Mouse (Mus musculus) MEL (cell line): Measurements from ENCODE around the gene Lonp2. TPM values are rescaled to one million over a fixed set of nuclear protein-coding genes. Genes with fewer than 3 reads are reported as not detected.
A peak's percentile ranks its signal among the peaks of the same experiment; 100 is the strongest.

Source experiments
- DNase-seq: peaks from one replicate; pipeline ENCODE4 v3.0.0; 2011; ENCODE audit warnings: low read depth, low spot score
- H3K27ac ChIP-seq: 2 replicates; pipeline ENCODE4 v1.5.1; 2012; ENCODE audit warnings: low read depth, mild to moderate bottlenecking, control low read depth, low read length, moderate library complexity; ENCODE audit not compliant: control insufficient read depth
- H3K27me3 ChIP-seq, 2 experiments: fragments of 150-350 bp in 1 of 2; sonication (generic) in 1 of 2; 2 replicates each; pipeline ENCODE4 v1.6.1; 2012; ENCODE audit warnings: low read length in 2 of 2, mild to moderate bottlenecking in 2 of 2, improper control_type of control experiment in 1 of 2, moderate library complexity in 1 of 2; ENCODE audit not compliant: insufficient read depth in 2 of 2, control insufficient read depth in 1 of 2
- H3K36me3 ChIP-seq, 2 experiments: 2 replicates each; pipeline ENCODE4 v1.6.1; 2012 to 2014; ENCODE audit warnings: low read length in 2 of 2, improper control_type of control experiment in 1 of 2, inconsistent platforms in 1 of 2, mild to moderate bottlenecking in 1 of 2; ENCODE audit not compliant: insufficient read depth in 2 of 2, control insufficient read depth in 1 of 2
- H3K4me1 ChIP-seq, 2 experiments: fragments of 150-350 bp in 1 of 2; sonication (generic) in 1 of 2; 2 replicates each; pipeline ENCODE4 v1.6.1; 2012; ENCODE audit warnings: low read length in 2 of 2, improper control_type of control experiment in 1 of 2, mild to moderate bottlenecking in 1 of 2; ENCODE audit not compliant: insufficient read depth in 2 of 2, control insufficient read depth in 1 of 2
- H3K4me3 ChIP-seq, 2 experiments: fragments of 150-350 bp in 1 of 2; sonication (generic) in 1 of 2; 2 replicates each; pipeline ENCODE4 v1.5.1; 2012; ENCODE audit warnings: low read depth in 2 of 2, low read length in 2 of 2, mild to moderate bottlenecking in 2 of 2, moderate library complexity in 2 of 2, control low read depth in 1 of 2, improper control_type of control experiment in 1 of 2; ENCODE audit not compliant: control insufficient read depth in 1 of 2, insufficient read depth in 1 of 2
- H3K79me2 ChIP-seq: 2 replicates; pipeline ENCODE4 v1.6.1; 2012; ENCODE audit warnings: mild to moderate bottlenecking, low read length, moderate library complexity; ENCODE audit not compliant: control insufficient read depth, poor library complexity, insufficient read depth
- H3K9ac ChIP-seq: 2 replicates; pipeline ENCODE4 v1.6.1; 2012; ENCODE audit warnings: low read depth, mild to moderate bottlenecking, control low read depth, low read length, moderate library complexity; ENCODE audit not compliant: control insufficient read depth, poor library complexity, severe bottlenecking
- H3K9me3 ChIP-seq: fragments of 150-350 bp; sonication (generic); replicated peaks from 2 replicates; pipeline ENCODE4 v1.6.1; 2012; ENCODE audit warnings: mild to moderate bottlenecking, low read length, improper control_type of control experiment, moderate library complexity; ENCODE audit not compliant: insufficient read depth
- CHD2 ChIP-seq: IDR thresholded peaks from 2 replicates; pipeline ENCODE4 v1.6.1; 2011; ENCODE audit warnings: low read length, improper control_type of control experiment
- E2F4 ChIP-seq: IDR thresholded peaks from 2 replicates; pipeline ENCODE4 v1.6.1; 2011; ENCODE audit warnings: low read depth, low read length, improper control_type of control experiment, borderline replicate concordance
- EP300 ChIP-seq, 2 experiments: IDR thresholded peaks; 2 replicates each; pipeline ENCODE4 v1.6.1; 2011; ENCODE audit warnings: improper control_type of control experiment in 2 of 2, low read length in 2 of 2, low read depth in 1 of 2, mild to moderate bottlenecking in 1 of 2
- GATA1 ChIP-seq: IDR thresholded peaks from 2 replicates; pipeline ENCODE4 v1.6.1; 2011; ENCODE audit warnings: low read depth, low read length, improper control_type of control experiment
- JUND ChIP-seq: IDR thresholded peaks from 2 replicates; pipeline ENCODE4 v1.6.1; 2011; ENCODE audit warnings: low read depth, mild to moderate bottlenecking, improper control_type of control experiment, low read length
- KAT2A ChIP-seq: conservative IDR thresholded peaks from 2 replicates; pipeline ENCODE4 v1.6.1; 2012; ENCODE audit warnings: low read depth, low read length, improper control_type of control experiment, inconsistent platforms
- MAZ ChIP-seq: IDR thresholded peaks from 2 replicates; pipeline ENCODE4 v1.6.1; 2012; ENCODE audit warnings: low read depth, mild to moderate bottlenecking, inconsistent platforms, low read length, improper control_type of control experiment
- MYC ChIP-seq: IDR thresholded peaks from 2 replicates; pipeline ENCODE4 v1.6.1; 2011; ENCODE audit warnings: low read depth, mild to moderate bottlenecking, low read length, improper control_type of control experiment, moderate library complexity
- NELFE ChIP-seq: IDR thresholded peaks from 2 replicates; pipeline ENCODE4 v1.6.1; 2011; ENCODE audit warnings: low read depth, low read length, improper control_type of control experiment
- POLR2A ChIP-seq, 2 experiments: IDR thresholded peaks; 2 replicates each; pipeline ENCODE4 v1.6.1; 2011 to 2012; ENCODE audit warnings: low read length in 2 of 2, mild to moderate bottlenecking in 2 of 2, control low read depth in 1 of 2, improper control_type of control experiment in 1 of 2, low read depth in 1 of 2, moderate library complexity in 1 of 2; ENCODE audit not compliant: control insufficient read depth in 1 of 2, insufficient read depth in 1 of 2, poor library complexity in 1 of 2
- POLR2AphosphoS5 ChIP-seq: IDR thresholded peaks from 2 replicates; pipeline ENCODE4 v1.6.1; 2012; ENCODE audit warnings: low read depth, borderline replicate concordance, mild to moderate bottlenecking, inconsistent platforms, low read length, moderate library complexity, mixed read lengths
- TCF12 ChIP-seq: IDR thresholded peaks from 2 replicates; pipeline ENCODE4 v1.6.1; 2014; ENCODE audit warnings: low read depth, mild to moderate bottlenecking, inconsistent platforms, low read length, improper control_type of control experiment, moderate library complexity
- USF1 ChIP-seq: IDR thresholded peaks from 2 replicates; pipeline ENCODE4 v1.6.1; 2014; ENCODE audit warnings: low read depth, mild to moderate bottlenecking, inconsistent platforms, low read length, improper control_type of control experiment, moderate library complexity
- ZKSCAN1 ChIP-seq: IDR thresholded peaks from 2 replicates; pipeline ENCODE4 v1.6.1; 2012; ENCODE audit warnings: low read depth, mild to moderate bottlenecking, inconsistent platforms, low read length, improper control_type of control experiment, moderate library complexity
- polyA plus RNA-seq, 2 experiments: library from polyadenylated mRNA; stranded (reverse) in 1 of 2; unstranded in 1 of 2; fragments of >175 nt in 1 of 2; fragments of >200 nt in 1 of 2; gene quantifications; 2 replicates each; pipeline versions ENCODE4 v1.2.1 to v1.2.4; 2012; ENCODE audit warnings: low replicate concordance in 2 of 2, low read depth in 1 of 2; ENCODE audit not compliant: insufficient read length in 2 of 2, insufficient read depth in 1 of 2, missing spikeins in 1 of 2
- total RNA-seq: library from RNA; depleted of rRNA; stranded (reverse); fragments of 300-350 nt; gene quantifications from 2 replicates; pipeline ENCODE4 v1.2.3, GENCODE M21; 2012

The Lonp2 gene
- total and polyA plus RNA-seq, 3 experiments: 26.6 to 31.2 TPM; not detected in 1

DNA sequence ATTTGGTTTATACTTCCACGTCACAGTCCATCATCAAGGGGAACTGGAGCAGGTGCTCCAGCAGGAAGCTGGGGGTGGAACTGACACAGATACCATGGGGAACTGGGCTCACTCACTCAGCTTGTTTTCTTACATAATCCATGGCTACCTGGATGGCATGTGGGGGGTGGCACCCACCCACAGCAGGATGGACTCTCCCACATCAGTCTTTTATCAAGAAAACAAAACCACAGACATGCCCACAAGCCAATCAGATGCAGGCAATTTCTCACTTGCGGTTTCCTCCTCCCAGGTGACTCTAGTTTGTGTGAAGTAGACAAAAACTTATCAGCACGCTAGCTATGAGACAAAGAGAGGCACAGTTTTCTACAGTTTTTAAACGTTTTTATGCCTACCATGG is 84.0 kb downstream of the Lonp2 start (continued):
- TF ChIP-seq USF1 (peak; percentile 42), JUND (0 out of 2 replicates have a peak, but pooled peaks have one; percentile 58)

DNA sequence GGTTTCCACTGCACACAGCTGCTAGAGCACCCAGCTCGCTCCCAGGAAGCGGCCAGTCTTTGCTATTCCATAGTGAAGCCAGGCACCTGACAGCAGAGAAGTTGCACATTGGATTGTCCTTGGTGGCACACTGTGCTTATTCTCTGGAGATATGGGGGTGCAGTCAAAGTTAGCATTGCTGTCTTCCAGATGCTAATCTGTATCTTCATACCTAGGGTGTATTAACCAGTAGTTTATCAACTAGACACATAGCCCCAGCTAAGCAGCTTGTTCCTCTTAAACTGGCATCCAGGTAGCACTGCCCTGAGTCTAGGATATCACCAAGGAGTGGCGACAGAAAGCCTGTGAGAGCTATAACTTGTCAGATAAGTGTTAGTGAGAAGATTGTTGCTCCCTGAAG is 88.8 kb downstream of the Lonp2 start:
- no peak overlapping the region for H3K27ac ChIP-seq

DNA sequence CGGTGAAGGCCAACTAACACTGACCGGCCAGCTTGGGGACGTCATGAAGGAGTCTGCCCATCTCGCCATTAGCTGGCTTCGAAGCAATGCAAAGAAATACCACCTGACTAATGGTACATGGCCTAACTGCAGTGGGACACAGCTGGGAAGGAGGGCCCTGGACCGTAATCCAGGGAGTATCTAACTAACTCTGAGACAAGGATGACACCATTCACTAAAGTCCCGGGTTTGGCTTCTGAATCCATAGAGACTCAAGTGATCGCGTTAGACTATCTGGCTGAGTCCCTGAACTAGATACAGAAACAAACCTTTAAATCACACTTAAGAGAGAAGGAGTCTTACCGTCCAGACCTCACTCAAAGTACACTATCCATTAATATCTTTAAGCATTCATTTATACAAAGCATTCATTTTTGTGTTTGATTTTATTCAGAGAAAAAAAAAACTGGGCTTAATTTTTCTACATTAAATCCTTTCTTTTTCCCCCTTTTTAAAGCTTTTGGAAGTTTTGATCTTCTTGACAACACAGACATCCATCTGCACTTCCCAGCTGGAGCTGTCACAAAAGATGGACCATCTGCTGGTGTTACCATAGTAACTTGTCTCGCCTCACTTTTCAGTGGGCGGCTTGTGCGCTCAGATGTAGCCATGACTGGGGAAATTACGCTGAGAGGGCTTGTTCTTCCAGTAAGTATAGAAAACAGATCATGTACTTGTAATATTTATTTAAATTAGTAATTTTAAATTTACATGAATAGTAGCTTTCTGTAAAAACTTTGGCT is 89.8 kb downstream of the Lonp2 start:
- Histone ChIP-seq H3K4me3 (no peak overlapping the region), H3K27me3 (no peaks in the 10 kb centered on the region), H3K27ac (no peak overlapping the region), H3K9me3 (no peaks in the 10 kb centered on the region), H3K36me3 (peaks cover 4 to 13% of the 10 kb centered on the region in 2 experiments), H3K9ac (no peak overlapping the region), H3K79me2 (no peaks in the 10 kb centered on the region), H3K4me1 (peaks cover 3 to 12% of the 10 kb centered on the region in 2 experiments)
- TF ChIP-seq MYC (no peak), POLR2A (IDR thresholded peaks at IDR 0.05; ENCODE audit: control insufficient read depth in 1 of 2, insufficient read depth in 1 of 2, low read depth in 1 of 2, low read length in 2 of 2, poor library complexity in 1 of 2) (no peak), E2F4 (no peak), NELFE (no peak), TCF12 (no peak), GATA1 (no peak), POLR2AphosphoS5 (no peak), JUND (no peak), MAZ (no peak)
- no peak for DNase-seq

More for the DNA sequence above, 88.8 kb downstream of the Lonp2 start:
- no peak for TF ChIP-seq CHD2
- no peak for TF ChIP-seq USF1
- no peak for TF ChIP-seq ZKSCAN1
- peak; percentile 18 to 26; a peak in 1 of 4 replicates for TF ChIP-seq EP300 (IDR thresholded peaks at IDR 0.05; ENCODE audit: low read depth in 1 of 2, low read length in 2 of 2)
- no peak for TF ChIP-seq JUND
- no peak for TF ChIP-seq KAT2A
- 0 out of 2 replicates have a peak, but pooled peaks have one; percentile 8 for TF ChIP-seq GATA1
- Histone ChIP-seq H3K4me1 (peaks cover 9 to 17% of the 10 kb centered on the region in 2 experiments), H3K9me3 (no peaks in the 10 kb centered on the region), H3K9ac (no peak overlapping the region), H3K36me3 (peaks cover 4 to 19% of the 10 kb centered on the region in 2 experiments), H3K79me2 (no peaks in the 10 kb centered on the region), H3K27me3 (no peaks in the 10 kb centered on the region), H3K4me3 (no peak overlapping the region)
- peak; percentile 33 for DNase-seq
